Mouse (Mus musculus): Measurements from ENCODE around the gene 2010109A12Rik.

The 2010109A12Rik gene

DNA sequence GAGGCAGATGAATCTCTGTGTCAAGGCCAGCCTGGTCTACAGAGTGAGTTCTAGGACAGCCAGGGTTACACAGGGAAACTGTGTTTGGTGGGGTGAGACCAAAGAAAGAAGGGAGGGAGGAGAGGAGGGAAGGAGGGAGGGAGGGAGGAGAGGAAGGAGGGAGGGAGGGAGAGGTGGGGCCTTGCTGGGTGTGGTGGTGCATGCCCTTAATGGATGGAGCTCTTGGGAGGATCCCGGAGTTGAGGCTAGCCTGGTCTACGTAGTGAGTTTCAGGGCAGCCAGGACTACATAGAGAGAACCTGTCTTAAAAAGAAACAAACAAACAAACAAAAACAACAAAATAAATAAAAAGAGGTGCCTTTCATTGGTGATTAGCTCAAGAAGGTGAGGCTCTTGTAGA, 26.5 kb downstream of the 2010109A12Rik start:
- no peak for DNase-seq

DNA sequence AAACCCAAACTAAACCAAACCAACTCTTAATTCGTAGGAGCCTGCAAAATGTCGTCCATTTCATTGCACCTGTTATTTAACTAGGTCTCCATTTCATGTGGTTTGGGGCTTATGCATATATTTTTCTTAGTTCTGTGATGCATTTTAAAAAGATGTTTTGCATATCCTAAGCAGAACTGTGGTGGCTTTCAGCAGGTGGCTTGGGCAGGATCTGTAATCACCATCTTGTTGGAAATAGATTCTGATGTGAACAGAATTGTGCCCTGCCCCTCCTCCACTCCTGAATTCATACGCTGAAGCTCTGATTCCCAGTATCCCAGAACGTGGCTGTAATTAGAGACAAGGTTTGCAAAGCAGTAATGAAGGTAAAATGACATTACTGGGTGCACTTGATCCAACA, 27.8 kb downstream of the 2010109A12Rik start:
- DNase-seq: peak; percentile 45 to 53

DNA sequence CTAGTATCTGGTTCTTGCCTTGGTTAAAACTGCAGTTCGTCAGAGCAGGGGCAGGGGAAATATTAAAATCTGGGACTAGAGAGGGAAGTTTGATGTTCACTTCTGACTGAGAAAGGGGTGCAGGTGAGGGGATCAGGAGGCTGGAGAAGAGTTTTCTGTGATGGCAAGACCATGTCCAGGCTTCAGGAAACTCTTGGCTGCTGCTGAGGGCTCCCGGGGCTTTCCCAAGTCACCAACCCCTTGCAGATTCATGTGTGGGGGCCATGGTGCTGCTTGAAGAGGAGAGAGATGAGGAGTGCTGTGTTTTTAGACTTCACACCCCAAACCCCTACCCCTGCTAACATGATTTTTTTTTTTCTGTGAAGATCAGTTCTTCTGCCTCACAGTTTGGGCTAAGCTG, 28.3 kb downstream of the 2010109A12Rik start:
- DNase-seq: peak in 1 of 2 experiments; percentile 35

DNA sequence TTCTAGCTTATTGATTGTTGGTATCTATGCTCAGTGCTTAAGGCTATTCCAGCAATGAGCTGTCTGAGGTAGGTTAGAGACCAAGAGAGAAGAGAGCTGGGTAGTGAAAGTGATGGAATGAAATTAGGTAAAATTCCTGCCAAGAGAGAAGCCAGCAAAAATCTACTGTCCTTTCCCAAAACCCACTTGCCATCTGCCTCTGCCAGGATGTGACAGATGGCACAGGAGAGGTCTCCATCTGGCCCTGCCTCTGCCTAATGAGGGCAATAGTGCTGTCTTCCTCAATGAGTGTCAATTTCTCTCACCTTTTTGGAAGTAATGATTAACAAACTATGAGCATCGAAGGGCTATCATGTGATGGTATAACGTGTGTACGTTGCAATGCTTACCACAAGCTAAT, 29.6 kb downstream of the 2010109A12Rik start:
- peak; percentile 95 to 98 for DNase-seq

DNA sequence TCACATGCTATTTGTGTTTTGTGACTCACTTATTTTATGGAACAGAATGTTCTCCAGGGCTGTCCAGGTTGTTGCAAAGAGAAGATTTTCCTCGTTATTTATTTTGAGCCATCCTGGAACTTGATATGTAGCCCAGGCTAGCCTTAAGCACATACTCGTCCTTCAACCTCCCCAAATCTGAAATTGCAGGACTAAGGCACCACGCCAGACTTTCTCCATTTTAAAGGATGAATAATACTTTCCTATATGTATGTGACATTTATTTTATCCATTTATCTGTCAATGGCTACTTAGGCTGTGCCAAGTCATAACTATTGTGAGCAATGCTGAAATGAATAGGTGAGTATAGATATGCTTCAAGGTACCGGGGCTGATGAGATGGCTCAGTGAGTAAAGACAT, 30.2 kb downstream of the 2010109A12Rik start:
- DNase-seq: peak in 1 of 2 experiments; percentile 34

DNA sequence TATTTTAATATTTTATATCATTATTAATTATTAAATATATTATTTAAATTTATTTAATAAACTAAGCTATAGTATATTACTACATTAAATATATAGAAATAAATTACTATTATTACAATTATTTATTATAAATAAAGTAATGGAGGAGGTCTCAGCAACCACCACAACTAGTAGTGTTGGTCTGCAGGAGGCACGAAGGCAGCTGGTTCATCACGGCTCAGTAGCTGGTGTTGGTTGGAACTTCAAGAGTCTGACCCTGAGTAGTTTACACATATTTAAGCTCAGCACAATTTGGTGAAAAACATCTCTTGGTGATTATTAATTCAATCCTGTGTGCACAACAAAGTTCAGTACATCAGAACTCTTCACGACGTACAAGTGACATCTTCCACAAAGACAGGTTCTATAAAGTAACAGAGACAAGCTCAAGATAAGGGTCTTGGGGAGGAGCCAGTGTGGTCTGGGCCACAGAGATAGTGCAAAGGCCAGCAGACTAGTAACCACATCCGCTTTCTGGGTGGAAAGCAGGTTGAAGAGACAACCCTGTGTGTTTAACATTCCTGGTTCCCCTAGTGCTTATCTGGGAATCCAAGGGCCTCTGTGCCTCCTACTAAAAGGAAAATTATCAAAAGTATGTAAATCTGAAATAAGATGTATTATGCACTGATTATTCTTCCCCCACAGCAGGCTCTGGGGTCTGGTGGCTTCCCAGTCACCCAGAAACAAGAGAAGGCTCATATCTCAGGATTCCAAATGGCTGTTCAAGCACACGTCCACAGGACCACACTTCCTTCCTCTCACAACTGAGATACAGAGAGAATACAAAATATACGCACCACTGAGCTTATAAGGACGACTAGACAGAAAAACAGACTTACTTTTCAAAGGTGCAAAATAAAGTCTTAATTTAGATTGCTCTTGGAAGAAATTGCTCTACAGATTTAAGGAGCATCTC, 33.5 kb downstream of the 2010109A12Rik start:
- no peak for DNase-seq

DNA sequence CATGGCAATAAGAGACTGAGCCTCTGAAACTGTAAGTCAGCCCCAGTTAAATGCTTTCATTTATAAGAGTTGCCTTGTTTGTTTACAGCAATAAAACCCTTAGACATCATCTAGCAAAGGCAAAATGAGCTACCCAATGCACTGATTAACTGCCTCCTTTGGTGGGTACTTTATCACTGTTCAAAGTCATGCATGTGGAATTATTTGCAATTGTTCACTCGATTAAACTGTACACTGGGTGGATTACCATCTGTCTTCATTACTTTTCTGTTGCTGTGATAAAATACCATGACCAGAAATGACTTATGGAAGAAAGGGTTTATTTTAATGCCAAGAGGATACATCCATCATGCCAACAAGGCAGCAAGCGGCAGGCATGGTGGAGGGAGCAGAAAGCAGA, 39.0 kb downstream of the 2010109A12Rik start:
- DNase-seq: no peak

DNA sequence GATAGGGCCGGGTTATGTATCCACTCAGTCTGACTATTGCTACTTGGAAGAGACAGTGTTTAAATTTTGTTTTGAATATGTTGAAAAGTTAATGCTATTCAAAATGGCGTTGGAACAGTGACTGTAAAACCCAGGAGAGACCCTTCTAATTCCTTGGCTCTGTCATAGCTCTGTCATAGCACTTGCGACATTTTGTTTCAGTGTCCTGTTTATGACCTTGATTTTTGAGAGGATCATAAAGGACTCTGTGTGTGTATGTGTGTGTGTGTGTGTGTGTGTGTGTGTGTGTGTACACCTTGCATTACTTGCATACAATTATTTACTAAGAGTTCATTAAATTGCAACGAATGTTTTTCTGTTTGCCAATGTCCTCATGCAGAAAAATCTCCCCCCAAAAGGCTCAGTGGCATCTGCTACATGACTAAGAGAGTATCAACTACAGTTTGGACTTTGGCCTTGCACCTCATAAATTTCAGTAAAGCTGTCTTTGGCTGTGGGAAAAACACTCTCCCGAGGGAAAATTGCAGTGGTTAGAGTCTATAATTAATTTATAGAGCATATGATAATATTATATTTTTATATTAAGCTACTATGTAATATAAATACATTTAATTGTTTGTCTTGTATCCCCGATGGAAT, 43.7 kb downstream of the 2010109A12Rik start:
- no peak for DNase-seq

DNA sequence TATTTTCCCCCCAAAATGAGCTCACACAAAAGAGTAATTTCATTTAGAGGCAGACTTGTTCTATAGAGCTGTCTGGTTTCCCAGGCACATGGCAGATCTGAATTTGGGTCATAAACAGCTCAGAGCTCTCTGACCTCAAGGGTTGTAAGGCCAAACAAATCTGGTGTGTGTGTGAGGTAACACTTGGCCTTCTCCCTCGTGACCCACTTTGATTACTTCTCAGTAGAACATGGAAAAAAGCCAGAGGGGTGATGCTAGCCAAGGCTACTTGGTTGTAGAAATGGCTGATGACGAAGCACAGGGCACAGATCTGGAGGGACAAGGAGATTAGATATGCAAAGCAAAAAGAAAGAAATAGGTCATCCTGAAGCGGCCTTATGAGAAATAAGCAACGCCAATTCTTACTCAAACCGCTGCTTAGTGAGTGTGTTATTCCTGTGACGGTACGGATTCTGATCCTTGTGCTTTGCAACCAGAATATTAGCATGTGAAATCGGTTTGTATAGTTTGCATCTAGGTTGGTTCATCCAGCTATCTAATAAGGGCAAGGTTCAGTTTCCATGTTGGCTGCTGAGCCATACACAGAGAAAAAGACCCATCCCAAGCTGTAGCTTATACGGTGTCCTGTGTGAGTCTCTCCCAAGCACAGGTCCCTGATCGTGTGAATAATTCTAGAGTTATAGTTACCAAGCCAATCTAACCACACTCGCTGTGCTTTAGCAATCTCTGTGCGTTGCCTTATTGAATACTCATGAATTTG, 44.9 kb downstream of the 2010109A12Rik start:
- DNase-seq: peak; percentile 29 to 54

DNA sequence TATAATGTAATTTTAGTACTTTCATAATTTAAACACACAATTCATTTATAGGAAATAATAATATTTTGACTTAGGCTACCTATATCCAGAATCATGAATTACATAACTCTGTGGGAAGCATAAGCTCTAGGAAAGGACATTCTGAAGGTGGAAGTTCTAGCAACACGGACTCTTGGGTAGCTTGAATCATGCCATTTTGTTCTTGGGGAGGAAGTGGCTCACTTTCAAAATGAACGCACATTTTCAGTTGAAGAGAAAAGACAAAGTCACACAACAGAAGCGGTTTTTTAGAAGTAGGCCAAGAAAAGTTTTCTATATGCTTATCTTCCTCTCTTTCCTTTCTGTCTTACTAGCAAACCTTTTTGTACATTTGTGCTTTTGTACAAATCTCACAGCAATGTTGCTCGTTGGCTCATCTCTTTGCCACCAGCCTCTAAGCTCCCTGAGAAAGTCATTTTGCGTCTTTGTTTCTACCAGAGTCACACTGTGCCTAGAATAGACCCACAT, 49.5 kb downstream of the 2010109A12Rik start:
- DNase-seq: no peak

DNA sequence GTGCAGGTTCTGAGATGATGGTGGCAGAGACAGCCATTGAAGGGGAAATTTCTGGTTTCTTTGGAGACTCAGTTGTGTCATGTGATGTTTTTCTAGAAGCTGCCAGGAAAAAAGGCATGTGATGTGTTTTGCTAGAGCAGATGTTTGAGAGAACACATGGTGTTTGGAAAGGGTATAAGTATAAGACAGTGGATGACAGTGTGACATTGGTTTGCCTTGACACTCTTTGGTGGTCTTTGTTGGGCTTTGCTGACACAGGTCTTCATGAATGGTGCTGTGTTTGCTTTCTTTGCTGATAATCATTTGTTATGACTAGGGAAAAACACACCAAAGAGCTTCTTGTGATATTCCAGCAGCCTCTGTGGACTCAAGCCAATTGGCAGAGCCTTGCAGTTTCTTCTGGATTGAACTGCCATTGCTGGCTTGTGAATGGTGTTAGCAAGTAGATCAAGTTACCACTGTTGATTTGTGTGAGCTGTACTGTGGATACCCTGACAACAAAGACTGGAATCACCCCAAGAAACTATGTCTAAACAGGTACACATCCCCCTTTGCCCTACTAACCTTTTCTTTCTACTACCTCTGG, 50.6 kb downstream of the 2010109A12Rik start:
- DNase-seq: no peak

DNA sequence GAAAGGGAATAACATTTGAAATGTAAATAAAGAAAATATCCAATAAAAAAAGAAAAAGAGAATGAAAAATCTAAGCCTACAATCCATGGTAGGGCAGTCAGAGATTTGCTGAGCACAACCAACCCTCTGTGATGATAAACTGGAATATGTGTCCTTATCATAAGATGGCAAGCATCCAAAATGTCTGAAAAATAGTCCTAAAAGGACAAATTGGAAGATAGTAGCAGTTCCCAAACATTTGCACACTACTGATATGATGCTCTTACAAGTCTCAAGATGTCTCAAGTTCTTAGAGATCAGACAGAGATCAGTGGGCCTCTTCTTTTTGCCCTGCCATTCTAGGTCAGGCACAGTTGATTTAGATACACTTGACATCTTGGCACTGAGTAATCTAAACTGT, 53.0 kb downstream of the 2010109A12Rik start:
- no peak for DNase-seq

DNA sequence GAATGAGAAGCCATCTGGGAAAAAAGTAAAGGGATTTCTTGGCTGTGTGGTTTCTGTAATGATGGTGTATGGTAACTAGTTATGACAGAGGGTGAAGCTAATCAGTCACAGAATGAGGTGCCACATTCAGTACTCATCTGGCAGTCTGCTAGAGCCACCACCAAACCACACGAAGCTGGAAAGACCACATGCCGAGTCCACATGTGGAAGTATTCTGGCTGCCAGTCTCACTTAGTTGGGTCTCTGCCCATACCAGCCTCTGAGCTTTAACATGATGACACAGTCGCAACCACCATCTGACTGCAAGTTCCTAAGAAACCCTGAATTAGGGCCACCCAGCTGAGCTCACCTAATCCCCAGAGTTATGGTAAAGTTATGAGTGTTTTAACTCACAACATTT, 54.7 kb downstream of the 2010109A12Rik start:
- no peak for DNase-seq

DNA sequence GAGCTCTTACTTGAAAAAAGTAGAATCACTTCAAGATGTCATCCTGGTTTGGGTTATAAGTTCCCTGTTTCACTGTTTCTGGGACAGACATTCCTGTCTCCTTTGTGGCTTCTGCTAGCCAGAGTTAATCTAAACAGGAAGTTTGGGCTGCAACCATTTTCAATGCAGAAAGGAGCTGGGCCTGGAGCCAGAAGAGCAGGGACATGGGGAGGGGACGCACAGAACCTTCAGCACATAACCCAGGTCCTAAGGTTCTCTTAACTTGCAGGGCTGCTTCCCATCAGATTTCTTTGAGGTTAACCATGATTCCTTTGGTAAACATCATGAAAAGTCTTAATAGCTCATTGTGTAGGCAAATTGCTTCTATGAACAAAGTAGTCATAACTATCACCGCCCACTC, 56.4 kb downstream of the 2010109A12Rik start:
- DNase-seq: no peak

Measured in cerebellum, postnatal 25 days (tissue).